Mouse (Mus musculus) kidney, adult 2 months (tissue): ENCODE data around the gene Gucy2e. TPM values are rescaled to one million over a fixed set of nuclear protein-coding genes. Genes with fewer than 3 reads are reported as not detected.

Experiments used
- DNase-seq: peaks from one replicate; pipeline ENCODE4 v3.0.0; 2021
- H3K27ac ChIP-seq: fragments of 200-500 bp; 2 replicates; pipeline ENCODE4 v1.5.1; 2012; ENCODE audit warnings: low read depth, low read length, control low read depth, inconsistent platforms; ENCODE audit not compliant: insufficient read depth
- H3K27me3 ChIP-seq: fragments of 200-500 bp; replicated peaks from 2 replicates; pipeline ENCODE4 v1.6.1; 2012; ENCODE audit warnings: mild to moderate bottlenecking, moderate library complexity, low read length, inconsistent platforms; ENCODE audit not compliant: control insufficient read depth, insufficient read depth
- H3K36me3 ChIP-seq: fragments of 200-500 bp; 2 replicates; pipeline ENCODE4 v1.6.1; 2012; ENCODE audit warnings: mild to moderate bottlenecking, moderate library complexity, low read length, inconsistent platforms; ENCODE audit not compliant: control insufficient read depth, insufficient read depth
- H3K4me1 ChIP-seq: fragments of 200-500 bp; 2 replicates; pipeline ENCODE4 v1.6.1; 2011; ENCODE audit warnings: low read length; ENCODE audit not compliant: control insufficient read depth, insufficient read depth
- H3K4me3 ChIP-seq: fragments of 200-500 bp; 2 replicates; pipeline ENCODE4 v1.5.1; 2011; ENCODE audit warnings: mild to moderate bottlenecking, low read depth, low read length, control low read depth; ENCODE audit not compliant: insufficient read depth
- CTCF ChIP-seq: fragments of 200-500 bp; conservative IDR thresholded peaks from 2 replicates; pipeline ENCODE4 v1.5.1; 2011; ENCODE audit warnings: low read depth, mild to moderate bottlenecking, control low read depth, low read length, moderate library complexity, mixed read lengths; ENCODE audit not compliant: insufficient read depth, insufficient read length
- POLR2A ChIP-seq: fragments of 200-500 bp; IDR thresholded peaks from one replicate; pipeline ENCODE4 v1.6.1; 2011; ENCODE audit warnings: low read depth, low read length, control low read depth
- WGBS: fragments of 180-500 bp; shearing (Covaris S2); methylation state at CpG from one replicate; pipeline ENCODE4 v1.1.7; 2018; 5-methylcytosine and 5-hydroxymethylcytosine counted together
- polyA plus RNA-seq: library from polyadenylated mRNA; depleted of rRNA; stranded (reverse); fragments of >200 nt; gene quantifications from 2 replicates; pipeline ENCODE4 v1.2.3, GENCODE M21; 2012; rRNA removed

Gucy2e gene
- polyA plus RNA-seq, 1 experiment, result 0.02 TPM

- no peak overlapping the region for H3K27ac ChIP-seq
- WGBS, result 73% methylated on average over 7 of the region's 7 CpGs
Measured at GRCm38 (mm10) chr11:69174722-69175121, 62.1 kb downstream of the Gucy2e start.

GRCm38 (mm10) chr11:69172606-69173005 lies 64.2 kb downstream of the Gucy2e start:
- Histone ChIP-seq H3K4me3 (no peak overlapping the region), H3K27ac (no peak overlapping the region), H3K36me3 (no peaks in the 10 kb centered on the region), H3K27me3 (no peaks in the 10 kb centered on the region), H3K4me1 (no peaks in the 10 kb centered on the region)
- TF ChIP-seq CTCF, result no peak
- TF ChIP-seq POLR2A, result no peak
- 98% methylated on average over 2 of the region's 2 CpGs for WGBS
- DNase-seq, result no peak

More at GRCm38 (mm10) chr11:69174722-69175121, 62.1 kb downstream of the Gucy2e start:
- Histone ChIP-seq H3K36me3 (no peaks in the 10 kb centered on the region), H3K4me3 (no peak overlapping the region), H3K4me1 (no peaks in the 10 kb centered on the region), H3K27me3 (no peaks in the 10 kb centered on the region)
- no peak for DNase-seq
- TF ChIP-seq POLR2A (no peak), CTCF (no peak)

GRCm38 (mm10) chr11:69171626-69172025 lies 65.2 kb downstream of the Gucy2e start:
- no peak for TF ChIP-seq POLR2A
- peak; percentile 79 for TF ChIP-seq CTCF
- WGBS, result 31% methylated on average over 7 of the region's 7 CpGs
- peak; percentile 66 for DNase-seq
- Histone ChIP-seq H3K36me3 (no peaks in the 10 kb centered on the region), H3K4me3 (no peak overlapping the region), H3K27me3 (no peaks in the 10 kb centered on the region), H3K27ac (no peak overlapping the region), H3K4me1 (no peaks in the 10 kb centered on the region)

- H3K4me1 ChIP-seq, result no peaks in the 10 kb centered on the region
- no peaks in the 10 kb centered on the region for H3K36me3 ChIP-seq
- no peak overlapping the region for H3K4me3 ChIP-seq
- 79% methylated on average over 12 of the region's 12 CpGs for WGBS
- no peak for DNase-seq
- TF ChIP-seq CTCF, result no peak
- no peak for TF ChIP-seq POLR2A
- H3K27ac ChIP-seq, result no peak overlapping the region
- H3K27me3 ChIP-seq, result no peaks in the 10 kb centered on the region
Measured at GRCm38 (mm10) chr11:69169313-69169712, 67.5 kb downstream of the Gucy2e start.

Other genes with a start within 250 kb of the Gucy2e start
- 17.2 and 18.4 TPM in 2 replicates for gene Pfas, start 228.6 kb downstream of the Gucy2e start, polyA plus RNA-seq
- 30.1 and 31.4 TPM in 2 replicates for gene Ctc1, start 221.1 kb downstream of the Gucy2e start, polyA plus RNA-seq
- gene Aurkb, start 191.4 kb downstream of the Gucy2e start, polyA plus RNA-seq, result 1.7 TPM in 2 replicates
- 14.8 and 15.6 TPM in 2 replicates for gene Borcs6, start 177.3 kb downstream of the Gucy2e start, polyA plus RNA-seq
- 41.7 and 48.0 TPM in 2 replicates for gene Tmem107, start 166.2 kb downstream of the Gucy2e start, polyA plus RNA-seq
- 102 and 106 TPM in 2 replicates for gene Vamp2, start 148.5 kb downstream of the Gucy2e start, polyA plus RNA-seq
- gene Per1, start 141.8 kb downstream of the Gucy2e start, polyA plus RNA-seq, result 13.5 and 14.7 TPM in 2 replicates
- 0.18 and 0.19 TPM in 2 replicates for gene Hes7, start 116.6 kb downstream of the Gucy2e start, polyA plus RNA-seq
- 0.74 and 0.79 TPM in 2 replicates for gene 9130213A22Rik, start 114.4 kb downstream of the Gucy2e start, polyA plus RNA-seq
- 0.39 and 0.48 TPM in 2 replicates for gene Aloxe3, start 111.1 kb downstream of the Gucy2e start, polyA plus RNA-seq
- gene Alox12b, start 80.0 kb downstream of the Gucy2e start, polyA plus RNA-seq, result 0.27 TPM in 2 replicates
- gene Alox8, start 39.2 kb downstream of the Gucy2e start, polyA plus RNA-seq, result 0.05 and 0.08 TPM in 2 replicates
- 4.6 and 5.7 TPM in 2 replicates for gene Cntrob, start 86.7 kb upstream of the Gucy2e start, polyA plus RNA-seq
- gene Trappc1, start 86.9 kb upstream of the Gucy2e start, polyA plus RNA-seq, result 57.9 and 72.3 TPM in 2 replicates
- gene Kcnab3, start 89.2 kb upstream of the Gucy2e start, polyA plus RNA-seq, result 1.2 and 1.3 TPM in 2 replicates
- 1.5 and 2.1 TPM in 2 replicates for gene Rnf227, start 103.4 kb upstream of the Gucy2e start, polyA plus RNA-seq
- gene Chd3, start 132.4 kb upstream of the Gucy2e start, polyA plus RNA-seq, result 168 and 175 TPM in 2 replicates
- 251 and 317 TPM in 2 replicates for gene Naa38, start 158.5 kb upstream of the Gucy2e start, polyA plus RNA-seq
- 26.6 and 27.9 TPM in 2 replicates for gene Cyb5d1, start 158.6 kb upstream of the Gucy2e start, polyA plus RNA-seq
- 25.4 and 25.8 TPM in 2 replicates for gene Tmem88, start 161.2 kb upstream of the Gucy2e start, polyA plus RNA-seq
- gene Kdm6b, start 176.6 kb upstream of the Gucy2e start, polyA plus RNA-seq, result 8.8 and 10.5 TPM in 2 replicates